Mouse (Mus musculus): ENCODE data around the gene Rasl11a.

- TF ChIP-seq CTCF (IDR thresholded peaks at IDR 0.05; ENCODE audit: low read depth) (no peak), EP300 (IDR thresholded peaks at IDR 0.05; ENCODE audit: low read depth) (no peak)
These were observed 52.1 kb downstream of the Rasl11a start for GRCm38 (mm10) chr5:146896973-146897372.

All from heart, postnatal 0 days (tissue).